Mouse (Mus musculus) ES-Bruce4 (cell line): ENCODE results near the gene Rora.

Experiments used
- CTCF ChIP-seq: IDR thresholded peaks from one replicate; pipeline ENCODE4 v1.8.1; 2011; ENCODE audit warnings: low read depth, low read length
- EP300 ChIP-seq: IDR thresholded peaks from 2 replicates; pipeline ENCODE4 v1.6.1; 2011; ENCODE audit warnings: low read depth, low read length; ENCODE audit not compliant: insufficient read depth
- POLR2A ChIP-seq: IDR thresholded peaks from one replicate; pipeline ENCODE4 v1.8.1; 2011; ENCODE audit warnings: low read length; ENCODE audit not compliant: insufficient read depth

GRCm38 (mm10) chr9:69190726-69191125, 537.1 kb downstream of the Rora start:
- TF ChIP-seq CTCF = no peak
- no peak for TF ChIP-seq EP300
- no peak for TF ChIP-seq POLR2A
